Mouse (Mus musculus) liver, embryonic 14.5 days (tissue): Measurements from ENCODE around the gene Ryr1.

ENCODE experiments used
- CTCF ChIP-seq: IDR thresholded peaks from 2 replicates; pipeline ENCODE4 v1.5.1; 2016; ENCODE audit warnings: antibody characterized with exemption, low read depth, control low read depth
- EP300 ChIP-seq: IDR thresholded peaks from 2 replicates; pipeline ENCODE4 v1.6.1; 2016; ENCODE audit warnings: antibody characterized with exemption, low read depth

GRCm38 (mm10) chr7:29061522-29062037, 63.4 kb downstream of the Ryr1 start:
- TF ChIP-seq CTCF (peak; percentile 58), EP300 (no peak)
